ENCODE assay signal across 13 mouse cellular contexts in genomic region chr1:73169929-73170667, GRCm38 (mm10).
DNase-seq lines count a peak whose midpoint lies in the region; ATAC-seq and TF ChIP-seq lines count a peak whose summit lies in the region.
"Had no signal": no experiment of that assay in that cellular context is flagged by ENCODE, and none has a peak within 500 bp of the region (broad histone marks: within the 10 kb centered on the region; RNA-seq: fewer than 3 reads in every experiment).

No protein-coding gene starts in this region.

- no peaks in the 10 kb centered on the region for H3K36me3 ChIP-seq in heart, embryonic 13.5 days
- H3K36me3 ChIP-seq in forebrain, embryonic 16.5 days (ENCODE audit: control insufficient read depth, insufficient read depth), result no peaks in the 10 kb centered on the region
- no peaks in the 10 kb centered on the region for H3K36me3 ChIP-seq in midbrain, postnatal 0 days (ENCODE audit: insufficient read depth, low read length)
- H3K36me3 ChIP-seq: heart, embryonic 12.5 days; liver, embryonic 15.5 days; stomach, embryonic 15.5 days had no signal

- H3K4me2 ChIP-seq in heart, embryonic 13.5 days, result no peak overlapping the region
- H3K4me2 ChIP-seq in forebrain, embryonic 16.5 days (ENCODE audit: low read length), result no peak overlapping the region
- no peak overlapping the region for H3K4me2 ChIP-seq in midbrain, postnatal 0 days (ENCODE audit: low read depth, low read length, poor library complexity, severe bottlenecking)
- H3K4me2 ChIP-seq: heart, embryonic 12.5 days; liver, embryonic 15.5 days; stomach, embryonic 15.5 days had no signal

- H3K4me1 ChIP-seq in heart, embryonic 13.5 days, result peaks cover 10% of the 10 kb centered on the region; the same call in 1 of the 2 replicates
- peaks cover 3% of the 10 kb centered on the region for H3K4me1 ChIP-seq in forebrain, embryonic 16.5 days (replicated peaks; ENCODE audit: control insufficient read depth, insufficient read depth, low read length)
- H3K4me1 ChIP-seq in midbrain, postnatal 0 days (ENCODE audit: insufficient read depth, low read length), result no peaks in the 10 kb centered on the region
- H3K4me1 ChIP-seq: liver, embryonic 15.5 days had no signal

- H3K27ac ChIP-seq in heart, embryonic 13.5 days (replicated peaks), result 0 out of 2 replicates have a peak overlapping the region, but pooled peaks have one; percentile 16
- H3K27ac ChIP-seq in forebrain, embryonic 16.5 days (ENCODE audit: low read length), result no peak overlapping the region
- H3K27ac ChIP-seq in midbrain, postnatal 0 days (ENCODE audit: low read depth, low read length), result no peak overlapping the region
- H3K27ac ChIP-seq: liver, embryonic 15.5 days; stomach, embryonic 15.5 days had no signal

- 66% methylated on average over 6 of the region's 6 CpGs for WGBS in heart, embryonic 13.5 days
- WGBS in forebrain, embryonic 16.5 days, result 21% methylated on average over 6 of the region's 6 CpGs
- 10% methylated on average over 6 of the region's 6 CpGs for WGBS in midbrain, postnatal 0 days

- H3K27me3 ChIP-seq in heart, embryonic 13.5 days (replicated peaks), result no peaks in the 10 kb centered on the region
- no peaks in the 10 kb centered on the region for H3K27me3 ChIP-seq in forebrain, embryonic 16.5 days (replicated peaks; ENCODE audit: control insufficient read depth, insufficient read depth, low read length)
- H3K27me3 ChIP-seq in midbrain, postnatal 0 days (ENCODE audit: insufficient read depth, low read length), result no peaks in the 10 kb centered on the region
- H3K27me3 ChIP-seq: heart, embryonic 12.5 days; liver, embryonic 15.5 days; stomach, embryonic 15.5 days had no signal

- DNase-seq in heart, postnatal 25 days (ENCODE audit: low spot score), result no peak
- DNase-seq in kidney, postnatal 10 days, result peak; percentile 25
- no peak for DNase-seq in midbrain, postnatal 0 days (ENCODE audit: low spot score)
- DNase-seq in adrenal gland, postnatal 36 days, result no peak
- DNase-seq in urinary bladder, postnatal 14 days (ENCODE audit: low spot score), result no peak
- DNase-seq in left cerebral cortex, adult 9 months (ENCODE audit: low spot score in 2 of 2), result no peak
- DNase-seq: cerebellum, postnatal 25 days; right cerebral cortex, adult 18-20 months had no signal

- H3K9ac ChIP-seq in heart, embryonic 13.5 days, result no peak overlapping the region
- no peak overlapping the region for H3K9ac ChIP-seq in forebrain, embryonic 16.5 days (replicated peaks; ENCODE audit: low read depth, low read length)
- H3K9ac ChIP-seq in midbrain, postnatal 0 days (replicated peaks; ENCODE audit: low read length, poor library complexity, severe bottlenecking), result no peak overlapping the region
- H3K9ac ChIP-seq: heart, embryonic 12.5 days; liver, embryonic 15.5 days; stomach, embryonic 15.5 days had no signal

- H3K4me3 ChIP-seq in heart, embryonic 13.5 days, result no peak overlapping the region
- no peak overlapping the region for H3K4me3 ChIP-seq in forebrain, embryonic 16.5 days (replicated peaks; ENCODE audit: low read length)
- no peak overlapping the region for H3K4me3 ChIP-seq in midbrain, postnatal 0 days (ENCODE audit: low read depth, low read length)
- H3K4me3 ChIP-seq: heart, embryonic 12.5 days; liver, embryonic 15.5 days; stomach, embryonic 15.5 days had no signal

- no peak for ATAC-seq in heart, embryonic 13.5 days (ENCODE audit: extremely low read depth, insufficient number of reproducible peaks, low FRiP score, low TSS enrichment)
- ATAC-seq in forebrain, embryonic 16.5 days, result 0 out of 2 replicates have a peak, but pooled peaks have one; percentile 15
- no peak for ATAC-seq in midbrain, postnatal 0 days (ENCODE audit: low FRiP score)

- intact Hi-C loops in heart, postnatal 25 days (cut with DNase I), result no loop called here

- peak; percentile 8; the same call in 1 of the 2 replicates for TF ChIP-seq CTCF in midbrain, postnatal 0 days (IDR thresholded peaks at IDR 0.05)

- H3K9me3 ChIP-seq in heart, embryonic 13.5 days, result peaks cover 5% of the 10 kb centered on the region; the same call in 1 of the 2 replicates
- H3K9me3 ChIP-seq in forebrain, embryonic 16.5 days (ENCODE audit: control insufficient read depth, low read length), result peaks cover 10% of the 10 kb centered on the region; the same call in 1 of the 2 replicates
- peaks cover 6% of the 10 kb centered on the region; the same call in 1 of the 2 replicates for H3K9me3 ChIP-seq in midbrain, postnatal 0 days (ENCODE audit: low read length)
- H3K9me3 ChIP-seq: liver, embryonic 15.5 days; stomach, embryonic 15.5 days had no signal
